Mouse (Mus musculus): ENCODE measurements around the gene Pgap2. TPM values are rescaled to one million over a fixed set of nuclear protein-coding genes. Genes with fewer than 3 reads are reported as not detected.

Pgap2 gene
- polyA plus RNA-seq (2012; rRNA removed) = 32.9 and 35.2 TPM in 2 replicates

- Histone ChIP-seq H3K27ac (ENCODE audit: insufficient read depth, low read length) (peak within 1 kb of the TSS; percentile 90), H3K4me1 (ENCODE audit: control insufficient read depth, insufficient read depth, low read length) (no peaks in the 10 kb centered on the region), H3K27me3 (ENCODE audit: control insufficient read depth, insufficient read depth, low read length) (no peaks in the 10 kb centered on the region), H3K4me3 (replicated peaks; ENCODE audit: insufficient read depth, low read depth, low read length) (peak within 1 kb of the TSS; percentile 89)
- DNase-seq = peak; percentile 99 to 100
- peak; percentile 79 for TF ChIP-seq POLR2A (IDR thresholded peaks at IDR 0.05; ENCODE audit: borderline replicate concordance, insufficient read depth, low read length)
- no peak for TF ChIP-seq CTCF (IDR thresholded peaks at IDR 0.05; ENCODE audit: borderline replicate concordance, insufficient read depth, low read depth, low read length)
- WGBS = under 1% methylated on average over 82 of the region's 87 CpGs
These were observed at the start of gene Pgap2, which contains the start of gene Nup98 for GRCm38 (mm10) chr7:102209756-102210721. TSS of gene Pgap2 (plus strand) at chr7:102210208. TSS of gene Nup98 (minus strand) at chr7:102210176.

GRCm38 (mm10) chr7:102170300-102170699, 39.7 kb upstream of the Pgap2 start:
- no peak for TF ChIP-seq POLR2A (IDR thresholded peaks at IDR 0.05; ENCODE audit: borderline replicate concordance, insufficient read depth, low read length)
- TF ChIP-seq CTCF (IDR thresholded peaks at IDR 0.05; ENCODE audit: borderline replicate concordance, insufficient read depth, low read depth, low read length) = no peak
- peak in 1 of 2 experiments; percentile 6 for DNase-seq
- H3K4me1 ChIP-seq (ENCODE audit: control insufficient read depth, insufficient read depth, low read length) = no peaks in the 10 kb centered on the region
- no peak overlapping the region for H3K27ac ChIP-seq (ENCODE audit: insufficient read depth, low read length)
- H3K27me3 ChIP-seq (ENCODE audit: control insufficient read depth, insufficient read depth, low read length) = no peaks in the 10 kb centered on the region
- H3K4me3 ChIP-seq (replicated peaks; ENCODE audit: insufficient read depth, low read depth, low read length) = no peak overlapping the region

- no peak overlapping the region for H3K4me3 ChIP-seq (replicated peaks; ENCODE audit: insufficient read depth, low read depth, low read length)
- no peak for DNase-seq
- no peaks in the 10 kb centered on the region for H3K4me1 ChIP-seq (ENCODE audit: control insufficient read depth, insufficient read depth, low read length)
- TF ChIP-seq CTCF (IDR thresholded peaks at IDR 0.05; ENCODE audit: borderline replicate concordance, insufficient read depth, low read depth, low read length) = no peak
- TF ChIP-seq POLR2A (IDR thresholded peaks at IDR 0.05; ENCODE audit: borderline replicate concordance, insufficient read depth, low read length) = no peak
- H3K27ac ChIP-seq (ENCODE audit: insufficient read depth, low read length) = no peak overlapping the region
- 88% methylated on average over 3 of the region's 3 CpGs for WGBS
- no peaks in the 10 kb centered on the region for H3K27me3 ChIP-seq (ENCODE audit: control insufficient read depth, insufficient read depth, low read length)
These were observed 26.2 kb upstream of the Pgap2 start for GRCm38 (mm10) chr7:102183849-102184248.

- no peak overlapping the region for H3K27ac ChIP-seq (ENCODE audit: insufficient read depth, low read length)
- H3K4me1 ChIP-seq (ENCODE audit: control insufficient read depth, insufficient read depth, low read length) = no peaks in the 10 kb centered on the region
- 95% methylated on average over 1 of the region's 1 CpGs for WGBS
- H3K4me3 ChIP-seq (replicated peaks; ENCODE audit: insufficient read depth, low read depth, low read length) = no peak overlapping the region
- no peaks in the 10 kb centered on the region for H3K27me3 ChIP-seq (ENCODE audit: control insufficient read depth, insufficient read depth, low read length)
- TF ChIP-seq POLR2A (IDR thresholded peaks at IDR 0.05; ENCODE audit: borderline replicate concordance, insufficient read depth, low read length) = no peak
- TF ChIP-seq CTCF (IDR thresholded peaks at IDR 0.05; ENCODE audit: borderline replicate concordance, insufficient read depth, low read depth, low read length) = no peak
- DNase-seq = no peak
These were observed 17.7 kb upstream of the Pgap2 start for GRCm38 (mm10) chr7:102192356-102192755.

GRCm38 (mm10) chr7:102200576-102200975, 9.4 kb upstream of the Pgap2 start:
- H3K27me3 ChIP-seq (ENCODE audit: control insufficient read depth, insufficient read depth, low read length) = no peaks in the 10 kb centered on the region
- WGBS = 80% methylated on average over 3 of the region's 3 CpGs
- DNase-seq = no peak
- H3K4me1 ChIP-seq (ENCODE audit: control insufficient read depth, insufficient read depth, low read length) = 0 out of 2 replicates have a peak, but pooled peaks cover 5% of the 10 kb centered on the region
- H3K27ac ChIP-seq (ENCODE audit: insufficient read depth, low read length) = no peak overlapping the region
- H3K4me3 ChIP-seq (replicated peaks; ENCODE audit: insufficient read depth, low read depth, low read length) = no peak overlapping the region
- TF ChIP-seq POLR2A (IDR thresholded peaks at IDR 0.05; ENCODE audit: borderline replicate concordance, insufficient read depth, low read length) (no peak), CTCF (IDR thresholded peaks at IDR 0.05; ENCODE audit: borderline replicate concordance, insufficient read depth, low read depth, low read length) (no peak)

- Histone ChIP-seq H3K27me3 (ENCODE audit: control insufficient read depth, insufficient read depth, low read length) (no peaks in the 10 kb centered on the region), H3K4me3 (replicated peaks; ENCODE audit: insufficient read depth, low read depth, low read length) (no peak overlapping the region), H3K4me1 (ENCODE audit: control insufficient read depth, insufficient read depth, low read length) (0 out of 2 replicates have a peak, but pooled peaks cover 5% of the 10 kb centered on the region), H3K27ac (ENCODE audit: insufficient read depth, low read length) (no peak overlapping the region)
- DNase-seq = no peak
- no peak for TF ChIP-seq CTCF (IDR thresholded peaks at IDR 0.05; ENCODE audit: borderline replicate concordance, insufficient read depth, low read depth, low read length)
- no peak for TF ChIP-seq POLR2A (IDR thresholded peaks at IDR 0.05; ENCODE audit: borderline replicate concordance, insufficient read depth, low read length)
These were observed 8.8 kb upstream of the Pgap2 start for GRCm38 (mm10) chr7:102200996-102201785.

GRCm38 (mm10) chr7:102204296-102204857, 5.6 kb upstream of the Pgap2 start:
- WGBS = 84% methylated on average over 3 of the region's 3 CpGs
- H3K27ac ChIP-seq (ENCODE audit: insufficient read depth, low read length) = no peak overlapping the region
- no peak for TF ChIP-seq CTCF (IDR thresholded peaks at IDR 0.05; ENCODE audit: borderline replicate concordance, insufficient read depth, low read depth, low read length)
- TF ChIP-seq POLR2A (IDR thresholded peaks at IDR 0.05; ENCODE audit: borderline replicate concordance, insufficient read depth, low read length) = no peak
- H3K4me3 ChIP-seq (replicated peaks; ENCODE audit: insufficient read depth, low read depth, low read length) = no peak overlapping the region
- no peaks in the 10 kb centered on the region for H3K27me3 ChIP-seq (ENCODE audit: control insufficient read depth, insufficient read depth, low read length)
- no peak for DNase-seq
- 0 out of 2 replicates have a peak, but pooled peaks cover 5% of the 10 kb centered on the region for H3K4me1 ChIP-seq (ENCODE audit: control insufficient read depth, insufficient read depth, low read length)
